Mouse (Mus musculus) kidney, postnatal 10 days (tissue): ENCODE measurements around the gene Gtpbp4.
"Not testable (repeated sequence)": the region's sequence is repeated elsewhere in the genome, so short reads cannot be mapped to it uniquely, and the experiment has no call there.

Experiments
- DNase-seq: peaks from one replicate; pipeline ENCODE4 v3.0.0; 2021; ENCODE audit warnings: mixed read lengths

The Gtpbp4 gene

DNA sequence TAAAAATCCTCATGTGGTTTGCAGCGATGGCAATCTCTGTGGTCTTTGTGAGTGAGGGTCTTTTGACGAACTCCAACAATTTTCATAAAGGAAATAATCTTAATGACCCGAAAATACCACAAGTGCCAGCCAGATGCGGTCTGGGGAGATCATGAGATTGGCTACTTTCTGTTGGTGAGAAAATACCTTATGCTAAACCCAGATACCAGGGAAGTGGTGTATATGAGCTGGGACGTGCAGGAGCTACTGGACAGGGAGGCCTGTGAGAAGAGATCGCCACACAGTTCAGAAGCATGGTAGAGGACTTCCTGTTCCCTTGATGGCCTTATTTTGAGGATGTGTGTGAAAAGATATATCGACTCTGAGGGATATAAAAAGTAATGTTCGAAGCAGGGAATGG, 28.1 kb downstream of the Gtpbp4 start:
- no peak for DNase-seq

DNA sequence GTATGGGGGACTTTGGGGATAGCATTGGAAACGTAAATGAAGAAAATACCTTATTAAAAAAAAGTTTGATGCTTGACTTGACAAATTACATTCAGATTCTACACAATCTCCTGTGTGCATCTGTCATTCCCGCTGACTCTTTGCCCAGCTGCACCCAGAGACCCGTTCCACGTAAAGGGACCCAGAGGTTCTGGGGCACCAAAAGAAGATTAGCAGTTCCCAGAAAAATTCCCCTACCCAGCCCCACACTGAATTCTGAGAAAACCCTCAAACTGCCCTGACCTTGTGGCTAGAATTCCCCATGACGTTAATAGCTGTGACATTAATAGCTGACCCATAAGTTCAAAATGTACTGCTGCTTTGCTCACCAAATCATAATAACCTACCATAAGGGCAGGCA, 30.7 kb downstream of the Gtpbp4 start:
- DNase-seq: no peak

DNA sequence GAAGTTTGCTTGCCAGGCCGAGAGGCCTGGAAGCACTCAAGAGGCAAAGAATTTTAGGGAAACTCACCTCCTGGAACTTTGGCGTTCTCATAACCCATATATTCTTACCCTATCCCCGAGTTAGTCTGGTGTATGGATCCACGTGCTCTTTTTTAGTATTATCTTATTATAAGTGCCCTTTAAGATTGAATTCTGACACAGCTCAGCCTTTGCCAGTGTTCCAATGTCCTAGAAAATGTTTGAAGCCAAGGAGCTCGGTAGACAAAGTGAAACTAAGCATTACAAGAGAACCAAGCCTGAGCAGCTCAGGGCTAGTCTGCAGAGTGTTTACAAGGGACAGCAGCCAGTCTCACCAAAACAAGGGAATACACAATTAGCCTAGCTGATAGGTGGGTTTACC, 33.6 kb downstream of the Gtpbp4 start:
- not testable (repeated sequence) for DNase-seq

DNA sequence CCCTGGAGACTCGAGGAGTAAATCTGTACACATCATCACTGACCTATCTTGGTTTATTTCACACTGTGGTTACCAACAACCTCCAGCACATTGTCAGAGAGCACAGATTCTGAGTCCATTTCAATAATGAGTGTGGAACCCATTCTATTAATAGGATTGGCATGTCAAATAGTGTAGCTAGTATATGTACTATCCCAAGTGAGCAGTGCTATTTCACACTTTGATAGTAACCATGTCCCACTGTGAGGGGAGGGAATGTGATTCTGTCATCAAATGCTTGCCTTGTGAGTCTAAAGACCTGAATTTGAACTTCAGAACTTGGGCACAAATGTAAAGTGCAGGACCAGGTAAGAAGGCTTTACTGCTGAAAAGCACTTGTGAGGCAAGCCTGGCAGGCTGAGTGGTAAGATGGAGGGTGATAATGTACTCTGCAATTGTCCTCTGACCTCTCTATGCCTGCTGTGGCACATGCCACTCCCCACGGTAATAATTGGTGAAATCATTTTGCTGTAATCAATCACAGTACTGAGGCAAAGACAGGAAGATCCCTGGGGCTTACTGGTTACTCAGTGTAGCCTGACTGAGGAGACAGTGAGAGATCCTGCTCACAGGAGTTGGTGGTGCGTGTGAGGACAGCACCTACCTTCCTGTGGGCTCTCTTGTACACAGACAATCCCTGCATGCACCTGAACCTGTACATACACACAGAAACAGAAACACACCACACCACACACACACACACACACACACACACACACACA, 34.6 kb downstream of the Gtpbp4 start:
- DNase-seq: not testable (repeated sequence)

DNA sequence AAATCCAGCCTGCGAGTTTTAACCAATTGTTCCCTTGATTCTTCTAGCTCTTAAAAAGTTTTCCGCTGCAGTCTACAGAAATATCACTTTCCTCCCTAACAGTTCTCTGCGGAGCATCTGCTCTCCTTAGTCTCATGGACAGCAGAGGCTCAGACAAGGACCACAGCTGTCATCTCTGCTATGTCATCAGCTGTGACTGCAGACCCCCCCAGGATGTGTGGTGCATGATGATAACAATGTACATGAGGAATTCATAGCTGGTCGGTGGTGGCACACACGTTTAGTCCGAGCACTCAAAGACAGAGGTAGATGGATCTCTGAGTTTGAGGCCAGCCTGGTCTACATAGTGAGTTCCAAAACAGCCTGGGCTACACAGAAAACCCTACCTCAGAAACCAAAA, 36.3 kb downstream of the Gtpbp4 start:
- not testable (repeated sequence) for DNase-seq

DNA sequence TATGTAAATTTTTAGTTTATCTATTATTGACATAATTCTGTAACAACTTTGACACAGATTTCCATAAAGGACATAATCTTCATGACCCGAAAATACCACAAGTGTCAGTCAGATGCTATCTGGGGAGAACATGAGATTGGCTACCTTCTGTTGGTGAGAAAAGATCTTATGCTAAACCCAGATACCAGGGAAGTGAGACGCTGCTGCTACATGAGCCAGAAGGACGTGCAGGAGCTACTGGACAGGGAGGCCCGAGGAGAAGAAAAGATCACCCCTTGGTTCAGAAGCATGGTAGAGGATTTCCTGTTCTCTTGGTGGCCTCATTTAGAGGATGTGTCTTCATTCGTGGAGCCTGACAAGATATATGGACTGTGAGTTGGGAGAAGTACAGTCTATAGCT, 36.8 kb downstream of the Gtpbp4 start:
- not testable (repeated sequence) for DNase-seq

DNA sequence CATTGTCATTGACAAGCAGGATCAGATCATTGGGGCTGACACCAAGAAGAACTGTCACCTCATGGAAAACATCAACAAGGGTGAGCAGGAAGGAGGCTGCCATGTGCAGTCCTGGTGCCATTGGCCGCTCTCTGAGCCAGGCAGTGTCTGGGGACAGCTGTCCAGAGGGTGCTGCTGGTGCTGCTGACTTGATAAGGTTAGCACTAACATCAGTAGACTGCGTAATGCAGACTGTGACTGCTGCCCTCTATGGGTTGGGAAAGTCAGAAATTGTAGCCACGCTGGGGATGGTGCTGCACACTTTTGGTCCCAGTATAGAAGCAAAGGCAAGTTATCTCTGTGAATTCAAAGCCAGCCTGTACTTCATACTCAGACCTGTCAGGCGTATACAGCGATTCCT, 39.0 kb downstream of the Gtpbp4 start:
- DNase-seq: not testable (repeated sequence)

DNA sequence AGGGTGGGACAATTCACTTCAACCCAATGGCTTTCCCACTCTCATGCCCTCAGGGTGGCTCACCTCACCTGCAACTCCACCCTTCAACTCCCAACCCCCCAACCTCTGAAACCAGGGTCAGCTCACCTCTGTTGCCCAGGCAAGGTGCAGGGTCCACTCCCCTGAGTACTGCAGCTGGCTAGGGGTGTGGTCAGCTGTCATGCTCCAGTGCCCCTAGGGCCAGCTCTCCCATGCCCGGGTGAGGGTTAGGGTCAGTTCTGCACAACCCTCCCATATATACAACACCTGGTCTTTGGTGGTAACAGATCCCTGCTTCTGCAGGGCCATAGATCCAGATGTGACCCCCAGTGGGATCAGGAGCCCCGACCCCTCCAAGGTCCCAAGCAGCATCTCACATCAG, 40.8 kb downstream of the Gtpbp4 start:
- DNase-seq: not testable (repeated sequence)

DNA sequence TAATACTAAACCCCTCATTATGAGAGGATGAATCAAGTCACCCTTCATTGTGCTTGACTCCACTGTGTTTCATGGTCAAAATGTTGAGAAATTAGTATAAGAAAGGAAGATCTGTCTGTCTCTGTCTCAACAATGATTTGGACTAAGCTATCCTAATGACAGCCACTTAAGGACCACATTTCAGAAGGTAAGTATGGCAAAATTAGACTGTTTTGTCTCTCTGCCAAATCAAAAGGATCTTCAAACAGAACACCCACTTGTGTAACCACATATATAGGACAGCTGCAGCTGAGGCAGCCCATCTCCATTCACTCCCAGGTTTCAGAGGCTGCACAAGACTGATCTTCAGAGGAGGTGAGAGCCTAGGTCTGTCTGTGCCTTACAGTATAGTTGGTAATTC, 43.3 kb downstream of the Gtpbp4 start, which contains the start of gene Idi2:
Idi2 (plus strand) TSS at position 301 of the 400 bp plus-strand sequence.
- DNase-seq: not testable (repeated sequence)

DNA sequence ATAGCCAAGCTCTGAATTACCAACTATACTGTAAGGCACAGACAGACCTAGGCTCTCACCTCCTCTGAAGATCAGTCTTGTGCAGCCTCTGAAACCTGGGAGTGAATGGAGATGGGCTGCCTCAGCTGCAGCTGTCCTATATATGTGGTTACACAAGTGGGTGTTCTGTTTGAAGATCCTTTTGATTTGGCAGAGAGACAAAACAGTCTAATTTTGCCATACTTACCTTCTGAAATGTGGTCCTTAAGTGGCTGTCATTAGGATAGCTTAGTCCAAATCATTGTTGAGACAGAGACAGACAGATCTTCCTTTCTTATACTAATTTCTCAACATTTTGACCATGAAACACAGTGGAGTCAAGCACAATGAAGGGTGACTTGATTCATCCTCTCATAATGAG, 47.8 kb downstream of the Gtpbp4 start, which contains the start of gene Gm9745:
Gm9745 (minus strand) TSS at position 101 of the 400 bp plus-strand sequence.
- not testable (repeated sequence) for DNase-seq

DNA sequence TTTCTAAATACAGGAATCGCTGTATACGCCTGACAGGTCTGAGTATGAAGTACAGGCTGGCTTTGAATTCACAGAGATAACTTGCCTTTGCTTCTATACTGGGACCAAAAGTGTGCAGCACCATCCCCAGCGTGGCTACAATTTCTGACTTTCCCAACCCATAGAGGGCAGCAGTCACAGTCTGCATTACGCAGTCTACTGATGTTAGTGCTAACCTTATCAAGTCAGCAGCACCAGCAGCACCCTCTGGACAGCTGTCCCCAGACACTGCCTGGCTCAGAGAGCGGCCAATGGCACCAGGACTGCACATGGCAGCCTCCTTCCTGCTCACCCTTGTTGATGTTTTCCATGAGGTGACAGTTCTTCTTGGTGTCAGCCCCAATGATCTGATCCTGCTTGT, 52.1 kb downstream of the Gtpbp4 start:
- DNase-seq: not testable (repeated sequence)

DNA sequence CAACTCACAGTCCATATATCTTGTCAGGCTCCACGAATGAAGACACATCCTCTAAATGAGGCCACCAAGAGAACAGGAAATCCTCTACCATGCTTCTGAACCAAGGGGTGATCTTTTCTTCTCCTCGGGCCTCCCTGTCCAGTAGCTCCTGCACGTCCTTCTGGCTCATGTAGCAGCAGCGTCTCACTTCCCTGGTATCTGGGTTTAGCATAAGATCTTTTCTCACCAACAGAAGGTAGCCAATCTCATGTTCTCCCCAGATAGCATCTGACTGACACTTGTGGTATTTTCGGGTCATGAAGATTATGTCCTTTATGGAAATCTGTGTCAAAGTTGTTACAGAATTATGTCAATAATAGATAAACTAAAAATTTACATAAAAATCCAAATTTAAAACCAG, 54.2 kb downstream of the Gtpbp4 start:
- DNase-seq: not testable (repeated sequence)

DNA sequence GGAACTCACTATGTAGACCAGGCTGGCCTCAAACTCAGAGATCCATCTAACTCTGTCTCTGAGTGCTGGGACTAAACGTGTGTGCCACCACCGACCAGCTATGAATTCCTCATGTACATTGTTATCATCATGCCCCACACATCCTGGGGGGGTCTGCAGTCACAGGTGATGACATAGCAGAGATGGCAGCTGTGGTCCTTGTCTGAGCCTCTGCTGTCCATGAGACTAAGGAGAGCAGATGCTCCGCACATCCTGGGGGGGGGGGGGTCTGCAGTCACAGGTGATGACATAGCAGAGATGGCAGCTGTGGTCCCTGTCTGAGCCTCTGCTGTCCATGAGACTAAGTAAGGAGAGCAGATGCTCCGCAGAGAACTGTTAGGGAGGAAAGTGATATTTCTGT, 54.8 kb downstream of the Gtpbp4 start:
- DNase-seq: not testable (repeated sequence)

DNA sequence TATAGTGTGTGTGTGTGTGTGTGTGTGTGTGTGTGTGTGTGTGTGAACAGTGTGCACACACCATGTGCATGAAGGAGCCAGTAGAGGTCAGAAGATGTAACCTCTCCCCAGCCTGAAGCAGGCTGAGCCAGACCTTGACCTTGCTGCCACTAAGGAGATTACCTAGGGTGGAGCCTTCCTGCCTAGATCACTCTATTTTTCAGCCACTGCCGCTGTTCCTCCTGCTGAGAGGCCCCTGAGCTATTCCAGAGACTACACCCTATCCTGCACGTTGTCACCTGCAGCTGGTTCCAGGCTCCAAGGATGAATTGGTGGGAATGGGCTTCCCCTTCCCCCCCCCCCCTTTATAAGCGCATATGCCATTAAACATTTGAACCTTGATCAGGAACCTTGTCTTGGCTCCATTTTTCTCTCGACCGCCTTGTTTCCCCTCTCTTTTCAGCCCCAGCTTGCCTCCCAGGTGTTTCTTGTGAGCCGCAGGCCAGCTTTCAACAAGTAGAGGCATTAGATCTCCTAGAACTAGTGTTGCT, 58.2 kb downstream of the Gtpbp4 start:
- DNase-seq: not testable (repeated sequence)

DNA sequence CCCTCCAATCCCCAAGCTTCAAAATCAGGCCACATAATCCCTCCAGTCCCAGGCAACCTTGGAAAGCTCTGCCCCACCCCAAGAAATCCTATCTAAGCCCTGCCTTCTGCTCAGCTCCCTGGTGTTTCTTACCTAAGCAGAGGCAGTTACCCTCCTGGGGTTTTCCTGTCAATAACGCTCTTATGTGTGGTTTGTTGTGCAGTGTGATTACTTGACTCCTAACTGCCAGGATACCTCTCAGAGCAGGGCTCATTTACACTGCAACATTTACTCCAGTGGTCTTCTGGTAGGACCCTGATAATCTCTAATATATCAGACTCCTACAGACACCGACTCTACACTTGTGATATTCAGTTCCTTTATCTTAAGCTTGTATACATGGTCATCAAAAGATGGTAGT, 62.4 kb downstream of the Gtpbp4 start:
- DNase-seq: no peak
